Mouse (Mus musculus) small intestine, adult 2 months (tissue): Measurements from ENCODE around the gene Slc35b2. TPM values are rescaled to one million over a fixed set of nuclear protein-coding genes. Genes with fewer than 3 reads are reported as not detected.

ENCODE experiments used
- H3K27ac ChIP-seq: fragments of 200-500 bp; 2 replicates; pipeline ENCODE4 v1.5.1; 2012; ENCODE audit warnings: low read depth, low read length, control low read depth, inconsistent platforms; ENCODE audit not compliant: insufficient read depth
- H3K27me3 ChIP-seq: fragments of 200-500 bp; 2 replicates; pipeline ENCODE4 v1.6.1; 2012; ENCODE audit warnings: mild to moderate bottlenecking, moderate library complexity, low read length, inconsistent platforms; ENCODE audit not compliant: control insufficient read depth, insufficient read depth
- H3K36me3 ChIP-seq: fragments of 200-500 bp; 2 replicates; pipeline ENCODE4 v1.6.1; 2012; ENCODE audit warnings: mild to moderate bottlenecking, low read length, control low read depth, inconsistent platforms; ENCODE audit not compliant: control insufficient read depth, insufficient read depth
- H3K4me1 ChIP-seq: fragments of 200-500 bp; 2 replicates; pipeline ENCODE4 v1.6.1; 2012; ENCODE audit warnings: low read length, inconsistent platforms, mixed read lengths; ENCODE audit not compliant: control insufficient read depth, insufficient read depth, insufficient read length
- H3K4me3 ChIP-seq: fragments of 200-500 bp; 2 replicates; pipeline ENCODE4 v1.5.1; 2012; ENCODE audit warnings: low read depth, mild to moderate bottlenecking, control low read depth, inconsistent platforms, low read length, moderate library complexity
- CTCF ChIP-seq: fragments of 200-500 bp; IDR thresholded peaks from 2 replicates; pipeline ENCODE4 v1.5.1; 2012; ENCODE audit warnings: low read depth, mild to moderate bottlenecking, control low read depth, inconsistent platforms, low read length, moderate library complexity, mixed read lengths; ENCODE audit not compliant: insufficient replicate concordance, insufficient read length; ENCODE audit errors: extremely low read depth
- POLR2A ChIP-seq: fragments of 200-500 bp; IDR thresholded peaks from 2 replicates; pipeline ENCODE4 v1.6.1; 2012; ENCODE audit warnings: low read depth, mild to moderate bottlenecking, control low read depth, inconsistent platforms, low read length, moderate library complexity
- WGBS: fragments of 180-500 bp; shearing (Covaris S2); methylation state at CpG from one replicate; pipeline ENCODE4 v1.1.7; 2018; 5-methylcytosine and 5-hydroxymethylcytosine counted together
- polyA plus RNA-seq: library from polyadenylated mRNA; depleted of rRNA; stranded (reverse); fragments of >200 nt; gene quantifications from 2 replicates; pipeline ENCODE4 v1.2.3, GENCODE M21; 2012

Gene Slc35b2
- polyA plus RNA-seq, 1 experiment, result 98.2 TPM

GRCm38 (mm10) chr17:45580958-45581477, 17.3 kb downstream of the Slc35b2 start:
- peaks cover 3% of the 10 kb centered on the region for H3K4me1 ChIP-seq
- TF ChIP-seq CTCF, result no peak
- TF ChIP-seq POLR2A, result no peak
- H3K4me3 ChIP-seq, result no peak overlapping the region
- 16% methylated on average over 12 of the region's 12 CpGs for WGBS
- H3K27me3 ChIP-seq, result no peaks in the 10 kb centered on the region
- H3K27ac ChIP-seq, result no peak overlapping the region
- no peaks in the 10 kb centered on the region for H3K36me3 ChIP-seq

GRCm38 (mm10) chr17:45581567-45581983, 17.9 kb downstream of the Slc35b2 start:
- TF ChIP-seq CTCF, result peak; percentile 47; the same call in 1 of the 2 replicates
- TF ChIP-seq POLR2A, result no peak
- H3K27me3 ChIP-seq, result no peaks in the 10 kb centered on the region
- no peak overlapping the region for H3K27ac ChIP-seq
- H3K4me3 ChIP-seq, result no peak overlapping the region
- no peaks in the 10 kb centered on the region; the same call in 1 of the 2 replicates for H3K36me3 ChIP-seq
- peaks cover 3% of the 10 kb centered on the region for H3K4me1 ChIP-seq
- WGBS, result 0% methylated on average over 2 of the region's 2 CpGs

GRCm38 (mm10) chr17:45582188-45582587, 18.5 kb downstream of the Slc35b2 start:
- no peak overlapping the region for H3K27ac ChIP-seq
- TF ChIP-seq CTCF (no peak), POLR2A (no peak)
- 75% methylated on average over 6 of the region's 6 CpGs for WGBS
- H3K36me3 ChIP-seq, result no peaks in the 10 kb centered on the region; the same call in 1 of the 2 replicates
- H3K27me3 ChIP-seq, result no peaks in the 10 kb centered on the region
- no peak overlapping the region for H3K4me3 ChIP-seq
- H3K4me1 ChIP-seq, result peaks cover 3% of the 10 kb centered on the region

GRCm38 (mm10) chr17:45582715-45583355, 19.2 kb downstream of the Slc35b2 start:
- TF ChIP-seq CTCF, result peak; percentile 62; the same call in 1 of the 2 replicates
- TF ChIP-seq POLR2A, result no peak
- H3K27ac ChIP-seq, result no peak overlapping the region
- H3K27me3 ChIP-seq, result no peaks in the 10 kb centered on the region
- no peaks in the 10 kb centered on the region; the same call in 1 of the 2 replicates for H3K36me3 ChIP-seq
- 58% methylated on average over 6 of the region's 6 CpGs for WGBS
- H3K4me3 ChIP-seq, result no peak overlapping the region
- peaks cover 3% of the 10 kb centered on the region for H3K4me1 ChIP-seq

GRCm38 (mm10) chr17:45584096-45584896, 20.6 kb downstream of the Slc35b2 start:
- TF ChIP-seq CTCF, result no peak
- no peak for TF ChIP-seq POLR2A
- Histone ChIP-seq H3K36me3 (no peaks in the 10 kb centered on the region; the same call in 1 of the 2 replicates), H3K4me3 (peak overlapping the region; percentile 31), H3K27ac (peak overlapping the region; percentile 61), H3K4me1 (peaks cover 3% of the 10 kb centered on the region), H3K27me3 (no peaks in the 10 kb centered on the region)
- WGBS, result 54% methylated on average over 12 of the region's 12 CpGs

- 58% methylated on average over 14 of the region's 14 CpGs for WGBS
- H3K27ac ChIP-seq, result peak overlapping the region; percentile 61
Observed at GRCm38 (mm10) chr17:45584939-45585678, 21.4 kb downstream of the Slc35b2 start.

More at GRCm38 (mm10) chr17:45584939-45585678, 21.4 kb downstream of the Slc35b2 start:
- Histone ChIP-seq H3K27me3 (no peaks in the 10 kb centered on the region), H3K36me3 (peaks cover 3% of the 10 kb centered on the region; the same call in 1 of the 2 replicates), H3K4me3 (no peak overlapping the region), H3K4me1 (peaks cover 3% of the 10 kb centered on the region)
- peak; percentile 89 for TF ChIP-seq CTCF
- TF ChIP-seq POLR2A, result no peak
